Mouse (Mus musculus) lung, adult 2 months (tissue): ENCODE measurements around the gene Kif2c. TPM values are rescaled to one million over a fixed set of nuclear protein-coding genes. Genes with fewer than 3 reads are reported as not detected.
A peak's percentile ranks its signal among the peaks of the same experiment; 100 is the strongest.

Experiments used
- DNase-seq: peaks from one replicate; pipeline ENCODE4 v3.0.0; 2022
- H3K4me1 ChIP-seq: fragments of 200-500 bp; 2 replicates; pipeline ENCODE4 v1.6.1; 2011; ENCODE audit warnings: low read length; ENCODE audit not compliant: control insufficient read depth, insufficient read depth
- H3K4me3 ChIP-seq: fragments of 200-500 bp; replicated peaks from 2 replicates; pipeline ENCODE3; 2011; ENCODE audit warnings: low read depth, mild to moderate bottlenecking, control low read depth, low read length; ENCODE audit errors: extremely low read depth
- CTCF ChIP-seq: fragments of 200-500 bp; IDR thresholded peaks from 2 replicates; pipeline ENCODE4 v1.5.1; 2011; ENCODE audit warnings: mild to moderate bottlenecking, low read length, control low read depth; ENCODE audit not compliant: insufficient read depth
- POLR2A ChIP-seq: fragments of 200-500 bp; IDR thresholded peaks from 2 replicates; pipeline ENCODE4 v1.6.1; 2011; ENCODE audit warnings: low read depth, mild to moderate bottlenecking, control low read depth, low read length, borderline replicate concordance; ENCODE audit errors: extremely low read depth
- WGBS: fragments of 180-500 bp; shearing (Covaris S2); methylation state at CpG from one replicate; pipeline ENCODE4 v1.1.7; 2018; 5-methylcytosine and 5-hydroxymethylcytosine counted together
- polyA plus RNA-seq: library from polyadenylated mRNA; depleted of rRNA; stranded (reverse); fragments of >200 nt; gene quantifications from 2 replicates; pipeline ENCODE4 v1.2.3, GENCODE M21; 2012

Kif2c gene
- polyA plus RNA-seq, 1 experiment: 0.86 TPM

DNA sequence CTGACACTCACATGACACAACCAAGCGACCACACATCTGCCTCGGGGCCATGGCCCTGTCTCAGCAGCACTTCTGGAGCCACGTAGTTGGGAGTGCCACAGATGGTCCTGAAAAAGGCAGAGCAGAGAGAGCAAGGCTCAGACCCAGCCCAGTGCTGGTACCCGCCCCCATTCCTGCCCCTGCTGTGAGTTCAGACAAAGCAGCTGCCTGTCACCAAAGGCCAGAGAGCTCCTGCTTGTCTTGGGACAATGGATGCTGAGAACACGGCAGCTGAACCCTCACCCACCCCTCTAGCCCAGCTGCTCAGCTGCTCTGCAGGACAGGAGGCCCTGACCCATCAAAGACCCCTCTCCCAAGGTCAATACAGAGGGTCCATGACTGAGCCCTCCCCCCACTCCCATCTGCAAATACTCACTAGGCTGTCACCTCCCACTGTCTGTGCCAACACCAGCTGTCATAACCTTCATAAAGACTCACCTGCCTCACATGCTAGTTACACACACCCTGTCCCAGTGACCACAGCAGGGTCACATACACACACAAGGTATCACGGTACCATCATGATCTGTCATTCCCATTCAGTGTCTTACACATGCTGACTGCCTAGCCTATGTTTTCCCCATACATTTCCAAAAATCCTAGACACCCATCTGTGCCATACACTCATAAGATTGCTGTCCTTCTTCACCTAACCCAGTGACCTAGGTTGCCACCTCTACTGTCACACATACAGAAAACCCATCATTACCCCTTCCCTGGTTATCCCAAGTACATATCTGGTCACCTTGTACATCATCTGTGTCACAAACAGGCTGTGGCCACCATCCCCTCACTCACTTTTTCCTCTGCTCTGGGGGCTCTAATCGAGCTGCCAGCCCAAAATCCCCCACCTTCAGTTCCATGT lies 50.3 kb downstream of the Kif2c start:
- DNase-seq: no peak
- 65% methylated on average over 7 of the region's 7 CpGs for WGBS
- TF ChIP-seq POLR2A: no peak
- TF ChIP-seq CTCF: no peak
- Histone ChIP-seq H3K4me3 (no peak overlapping the region), H3K4me1 (peaks cover 5% of the 10 kb centered on the region)

DNA sequence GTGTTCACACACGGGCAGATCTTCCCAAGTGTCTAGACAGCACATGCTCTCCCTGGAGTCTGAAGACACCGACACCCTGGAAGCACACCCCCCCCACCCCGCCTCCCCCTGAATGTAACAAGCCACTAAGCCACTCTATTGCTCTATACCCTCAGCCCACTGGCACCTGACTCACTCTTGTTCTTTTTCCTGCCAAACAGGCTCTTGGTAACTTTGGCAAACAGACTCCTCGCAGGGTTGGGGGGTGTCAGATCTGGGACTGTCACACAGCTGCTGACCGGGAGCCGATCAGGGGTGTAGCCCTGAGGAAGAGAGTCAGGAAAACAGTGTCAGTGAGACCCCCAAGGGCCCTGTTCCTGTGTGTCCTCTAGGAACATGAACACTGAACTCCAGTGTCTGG lies 51.2 kb downstream of the Kif2c start:
- no peak for TF ChIP-seq CTCF
- TF ChIP-seq POLR2A: no peak
- Histone ChIP-seq H3K4me3 (no peak overlapping the region), H3K4me1 (peaks cover 11% of the 10 kb centered on the region)
- WGBS: 65% methylated on average over 6 of the region's 6 CpGs
- no peak for DNase-seq

DNA sequence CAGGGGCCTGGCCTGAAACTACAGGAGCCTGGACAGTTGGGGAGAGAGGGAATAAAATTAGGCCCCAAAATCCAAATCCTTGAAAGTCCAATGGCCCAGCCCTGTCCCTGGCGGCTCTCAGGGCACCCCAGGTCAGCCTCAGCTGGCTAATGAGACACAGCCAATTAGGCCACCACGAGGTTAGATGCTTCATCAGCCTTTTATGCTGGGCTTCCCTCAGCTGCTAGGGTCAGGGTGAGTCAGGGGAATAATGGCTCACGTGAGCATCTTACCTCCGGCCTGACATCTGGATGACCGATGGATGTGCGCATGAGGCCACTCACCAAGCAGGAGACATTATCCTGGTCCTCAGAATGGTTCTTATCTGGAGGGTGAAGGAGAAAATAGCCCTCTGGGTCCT lies 51.6 kb downstream of the Kif2c start:
- 78% methylated on average over 6 of the region's 6 CpGs for WGBS
- no peak for DNase-seq
- Histone ChIP-seq H3K4me1 (peaks cover 12% of the 10 kb centered on the region), H3K4me3 (no peak overlapping the region)
- TF ChIP-seq POLR2A: no peak
- no peak for TF ChIP-seq CTCF

DNA sequence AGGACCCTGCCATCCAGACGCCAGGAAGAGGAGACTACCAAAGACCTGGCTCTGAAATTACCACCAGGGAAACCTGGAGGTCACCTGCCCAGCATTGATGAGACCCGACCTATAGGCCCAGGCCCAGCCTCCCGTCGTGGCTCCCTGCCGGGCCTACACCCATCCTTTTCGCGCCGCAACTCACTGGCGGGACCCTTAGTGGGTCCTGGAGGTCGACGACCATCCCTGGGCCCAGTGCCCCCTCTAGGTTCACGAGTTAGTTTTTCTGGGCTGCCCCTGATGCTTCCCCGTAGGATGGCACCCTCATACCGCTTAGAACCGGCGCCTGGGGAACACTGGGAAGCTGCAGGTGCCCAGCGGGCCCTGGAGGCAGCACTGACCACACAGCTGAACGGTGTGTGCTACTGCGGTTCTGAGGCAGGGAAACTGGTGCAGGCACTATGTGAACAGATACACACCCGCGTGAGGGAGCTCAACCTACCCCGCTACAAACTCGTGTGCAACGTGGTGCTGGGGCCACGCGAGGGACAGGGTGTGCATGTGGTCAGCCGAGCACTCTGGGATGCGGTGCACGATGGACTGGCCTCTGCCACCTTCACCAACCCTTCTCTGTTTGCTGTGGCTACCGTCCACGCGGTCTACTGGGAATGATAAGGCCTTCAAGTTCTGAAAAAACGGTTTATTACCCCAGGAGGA lies 54.3 kb downstream of the Kif2c start:
- TF ChIP-seq POLR2A (no peak), CTCF (no peak)
- Histone ChIP-seq H3K4me3 (no peak overlapping the region), H3K4me1 (peaks cover 25% of the 10 kb centered on the region)
- no peak for DNase-seq
- 89% methylated on average over 33 of the region's 33 CpGs for WGBS

DNA sequence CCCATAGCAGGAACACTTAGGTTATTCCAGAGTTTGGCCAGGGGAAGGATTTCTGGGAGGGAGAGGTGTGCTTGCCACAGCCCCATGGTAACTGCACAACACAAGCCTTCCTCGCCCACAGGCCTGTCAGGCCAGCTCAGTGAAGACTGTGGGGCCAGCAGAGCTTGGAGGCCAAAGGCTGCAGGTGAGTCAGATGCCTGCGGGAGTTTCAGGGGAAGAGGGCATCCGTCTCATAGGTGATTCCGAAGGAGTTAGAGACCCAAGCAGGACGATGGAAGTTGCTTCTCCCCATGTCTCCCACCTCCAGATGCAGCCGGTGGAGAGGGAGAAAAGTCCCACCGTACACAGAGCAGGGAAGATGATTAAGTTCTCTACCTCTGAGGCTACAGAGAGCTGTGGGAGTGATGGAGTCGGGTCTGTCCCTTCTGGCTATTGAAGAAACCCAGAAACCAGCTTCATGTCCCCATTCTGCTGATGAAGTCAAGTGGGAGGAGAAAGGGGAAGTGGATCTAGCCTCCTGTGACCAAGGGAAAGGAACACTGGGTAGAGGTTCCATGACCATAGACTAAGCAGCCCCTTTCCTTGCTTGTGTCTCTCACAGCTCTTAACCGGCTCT lies 55.7 kb downstream of the Kif2c start, which contains the start of gene Tctex1d4:
Tctex1d4 (plus strand) TSS at position 120 of the 616 bp plus-strand sequence.
- no peak for DNase-seq
- TF ChIP-seq CTCF (no peak), POLR2A (peak; percentile 33; the same call in 1 of the 2 replicates)
- H3K4me3 ChIP-seq: no peak within 1 kb of the TSS
- 76% methylated on average over 9 of the region's 9 CpGs for WGBS
- peaks cover 22% of the 10 kb centered on the region for H3K4me1 ChIP-seq

DNA sequence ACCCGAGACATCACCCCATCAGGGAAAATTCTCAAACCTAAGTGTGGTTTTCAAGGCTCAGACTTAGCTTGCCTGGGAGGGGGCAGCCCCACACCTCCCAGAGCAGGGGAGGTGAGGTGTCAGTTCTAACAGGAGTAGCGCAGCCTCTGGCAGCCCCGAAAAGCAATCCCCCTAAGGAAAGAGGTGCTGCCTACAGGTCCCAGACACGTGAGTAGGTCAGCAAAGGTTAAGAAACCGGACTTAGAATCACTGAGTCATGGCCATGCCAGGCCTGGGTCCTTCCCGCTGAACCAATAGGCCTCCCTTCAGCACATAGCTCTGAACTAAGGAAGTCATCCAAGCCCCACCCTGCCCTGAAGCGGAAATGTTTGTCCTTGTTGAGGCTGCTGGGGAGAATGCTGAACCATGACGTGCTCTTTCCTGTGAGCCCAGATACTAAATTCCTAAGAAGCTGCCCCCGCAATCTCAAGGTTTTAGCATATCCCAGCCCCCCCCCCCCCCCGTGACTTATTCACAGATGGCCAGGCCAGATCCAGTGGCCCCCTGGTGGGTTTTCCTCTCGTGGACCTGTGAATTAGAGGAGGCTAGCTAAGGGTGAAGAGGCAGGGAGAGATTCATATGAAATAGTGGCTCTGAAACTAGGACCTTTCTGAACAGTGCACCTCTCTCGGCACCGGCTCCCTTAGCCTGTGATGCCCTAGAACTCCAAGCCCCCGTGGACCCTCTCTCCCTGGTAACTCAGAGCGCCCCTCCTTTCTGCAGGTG lies 56.3 kb downstream of the Kif2c start:
- DNase-seq: peak; percentile 71
- TF ChIP-seq CTCF (no peak), POLR2A (peak; percentile 78; the same call in 1 of the 2 replicates)
- H3K4me3 ChIP-seq: no peak overlapping the region
- WGBS: 23% methylated on average over 15 of the region's 15 CpGs
- H3K4me1 ChIP-seq: peaks cover 22% of the 10 kb centered on the region

DNA sequence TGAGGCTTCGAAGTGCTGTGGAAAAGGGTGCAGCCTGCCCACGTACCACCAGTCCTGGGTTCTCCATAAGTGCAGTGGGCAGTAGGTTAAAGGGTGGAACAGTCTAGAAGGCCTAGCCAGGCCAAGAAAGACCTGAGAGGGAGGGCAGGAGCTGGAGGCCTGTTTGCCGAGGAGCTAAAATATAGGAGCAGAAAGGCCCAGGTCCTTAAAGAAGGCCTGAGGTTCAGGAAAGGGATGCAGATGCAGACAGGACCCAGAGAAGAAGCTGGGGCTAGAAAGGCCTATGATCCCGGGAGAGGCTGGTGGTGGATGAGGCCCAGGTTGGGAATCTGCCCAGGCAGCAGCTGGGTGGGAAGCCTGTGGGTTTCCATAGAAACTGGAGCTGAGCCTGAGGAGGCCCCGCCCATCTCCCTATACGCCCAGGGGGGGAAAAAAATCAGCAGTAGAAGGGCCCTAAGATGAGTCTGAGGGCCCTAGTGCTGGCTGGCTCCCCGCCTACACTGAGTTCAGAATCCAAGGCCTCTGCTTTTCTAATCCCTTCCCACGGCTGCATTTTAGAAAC lies 57.0 kb downstream of the Kif2c start, which contains the start of gene Btbd19:
Btbd19 (minus strand) TSS at position 378 of the 562 bp plus-strand sequence.
- no peak for TF ChIP-seq CTCF
- no peak for TF ChIP-seq POLR2A
- Histone ChIP-seq H3K4me1 (peaks cover 22% of the 10 kb centered on the region), H3K4me3 (no peak within 1 kb of the TSS)
- DNase-seq: peak; percentile 41
- 37% methylated on average over 8 of the region's 8 CpGs for WGBS

DNA sequence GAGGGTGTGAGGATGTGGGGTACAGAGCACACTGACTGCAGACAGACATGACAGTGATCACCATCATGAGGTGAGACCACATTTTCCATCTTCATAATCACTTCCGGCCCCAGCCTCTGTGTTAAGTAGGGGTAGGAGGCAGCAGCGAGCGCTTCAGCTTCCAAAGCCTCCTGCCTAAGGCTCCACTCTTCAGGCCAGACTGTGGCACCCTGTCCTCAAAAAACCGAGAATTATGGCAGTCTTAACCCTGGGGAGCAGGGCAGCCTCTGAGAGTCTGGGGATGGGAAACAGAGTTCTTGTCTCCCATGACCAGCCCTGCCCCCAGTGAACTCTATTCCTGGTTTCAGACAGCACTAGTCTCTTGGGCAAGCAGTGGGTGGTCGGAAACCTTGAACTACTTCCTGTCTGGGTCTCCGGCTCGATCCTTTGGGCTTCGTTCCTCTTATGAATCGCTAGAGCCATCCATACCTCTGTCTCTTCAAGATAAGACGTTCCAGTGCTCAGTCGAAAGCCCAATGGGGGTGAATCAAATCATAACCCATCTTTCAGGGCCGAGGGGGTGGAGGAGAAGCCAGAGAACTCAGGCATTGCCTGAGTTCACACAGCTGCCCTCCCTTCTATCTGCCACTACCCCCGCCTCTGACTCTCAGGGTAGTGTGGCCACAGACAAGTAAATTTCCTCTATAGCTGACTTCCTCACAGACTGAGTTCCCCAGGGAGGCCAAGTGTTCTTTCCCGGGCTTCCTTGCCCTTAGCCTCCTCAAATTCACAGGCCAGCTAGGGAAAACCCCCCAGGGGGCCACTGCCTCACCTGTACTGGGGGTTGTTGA lies 57.7 kb downstream of the Kif2c start:
- 34% methylated on average over 14 of the region's 14 CpGs for WGBS
- TF ChIP-seq CTCF: no peak
- no peak for TF ChIP-seq POLR2A
- H3K4me3 ChIP-seq: no peak overlapping the region
- no peak for DNase-seq
- peaks cover 22% of the 10 kb centered on the region for H3K4me1 ChIP-seq
